ENCODE assay signal across 23 mouse cellular contexts in the genomic region with DNA sequence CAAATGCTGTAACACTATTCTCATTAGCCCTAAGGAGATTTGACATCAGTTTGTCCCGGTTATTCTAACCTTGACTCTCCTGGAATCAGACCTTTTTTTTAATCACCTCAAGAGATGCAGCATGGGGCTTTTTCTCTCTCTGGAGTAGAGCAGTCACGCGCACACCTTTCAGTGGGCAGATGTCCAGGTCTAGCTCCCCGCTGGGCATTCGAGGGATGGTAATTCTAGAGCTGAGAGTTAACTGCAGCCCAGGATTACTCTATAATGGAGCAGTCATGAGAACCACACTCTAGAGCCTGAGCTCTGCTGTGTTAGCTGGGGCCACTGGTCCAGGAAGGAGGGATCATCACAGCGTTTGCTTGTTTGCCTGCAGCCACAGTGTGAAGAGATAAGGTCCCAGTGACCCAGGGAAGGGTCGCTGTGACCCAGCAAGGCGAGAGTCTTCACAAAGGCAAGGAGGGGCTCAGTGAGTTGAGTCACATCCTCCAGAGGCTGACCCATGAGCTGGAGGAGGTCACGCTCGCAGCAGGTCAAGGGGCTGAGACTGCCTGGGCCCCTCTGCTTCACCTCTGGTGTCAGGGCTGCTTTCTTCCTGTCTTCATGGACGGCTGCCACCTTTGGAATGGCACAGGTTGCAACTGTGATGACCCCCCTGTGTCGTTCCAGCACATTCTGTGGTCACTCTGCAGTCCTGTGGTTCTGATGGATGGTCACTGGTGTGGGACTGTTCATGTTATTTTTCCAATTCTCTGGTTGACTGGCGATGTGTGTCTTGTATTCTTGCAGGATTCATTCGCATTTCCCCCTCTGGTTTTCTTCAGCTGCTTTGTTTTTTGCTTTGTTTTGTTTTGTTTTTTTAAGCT. TPM values are rescaled to one million over a fixed set of nuclear protein-coding genes. Genes with fewer than 3 reads are reported as not detected.
DNase-seq lines count a peak whose midpoint lies in the region; ATAC-seq lines count a peak whose summit lies in the region.
"Had no signal": no experiment of that assay in that cellular context is flagged by ENCODE, and none has a peak within 500 bp of the region (broad histone marks: within the 10 kb centered on the region; RNA-seq: fewer than 3 reads in every experiment).

No protein-coding gene starts in this region.

- H3K9me3 ChIP-seq in midbrain, embryonic 11.5 days (ENCODE audit: control insufficient read depth, low read length), result no peaks in the 10 kb centered on the region
- H3K9me3 ChIP-seq in midbrain, embryonic 16.5 days (replicated peaks; ENCODE audit: control insufficient read depth, low read length, poor library complexity, severe bottlenecking), result no peaks in the 10 kb centered on the region
- H3K9me3 ChIP-seq: embryonic facial prominence, embryonic 15.5 days; limb, embryonic 12.5 days; liver, embryonic 12.5 days; megakaryocyte, embryonic 14.5 days had no signal

- H3K27me3 ChIP-seq in midbrain, embryonic 11.5 days (ENCODE audit: control insufficient read depth, insufficient read depth, low read length), result no peaks in the 10 kb centered on the region
- H3K27me3 ChIP-seq in midbrain, embryonic 16.5 days (ENCODE audit: control insufficient read depth, insufficient read depth, low read depth, low read length), result no peaks in the 10 kb centered on the region; the same call in 1 of the 2 replicates
- H3K27me3 ChIP-seq: embryonic facial prominence, embryonic 15.5 days had no signal

- no peaks in the 10 kb centered on the region for H3K36me3 ChIP-seq in midbrain, embryonic 11.5 days (ENCODE audit: control insufficient read depth, insufficient read depth, low read length)
- H3K36me3 ChIP-seq in midbrain, embryonic 16.5 days (ENCODE audit: control insufficient read depth, insufficient read depth, low read length), result no peaks in the 10 kb centered on the region
- H3K36me3 ChIP-seq: embryonic facial prominence, embryonic 15.5 days; limb, embryonic 12.5 days; liver, embryonic 12.5 days had no signal

- no peak for ATAC-seq in midbrain, embryonic 11.5 days (ENCODE audit: low FRiP score)
- ATAC-seq in midbrain, embryonic 16.5 days, result no peak
- ATAC-seq: activated CD4-positive, CD25-positive, alpha-beta regulatory T cell, adult 4 months; CD4-positive, CD25-positive, alpha-beta regulatory T cell, adult 4 months; liver, embryonic 12.5 days had no signal

- 60% methylated on average over 14 of the region's 14 CpGs for WGBS in midbrain, embryonic 11.5 days
- WGBS in midbrain, embryonic 16.5 days, result 59% methylated on average over 14 of the region's 14 CpGs

- no peaks in the 10 kb centered on the region for H3K4me1 ChIP-seq in midbrain, embryonic 11.5 days (ENCODE audit: control insufficient read depth, insufficient read depth, low read length)
- no peaks in the 10 kb centered on the region for H3K4me1 ChIP-seq in midbrain, embryonic 16.5 days (ENCODE audit: control insufficient read depth, insufficient read depth, low read length)
- H3K4me1 ChIP-seq: embryonic facial prominence, embryonic 15.5 days; limb, embryonic 12.5 days; liver, embryonic 12.5 days; megakaryocyte, embryonic 14.5 days had no signal

- no peak overlapping the region for H3K4me2 ChIP-seq in midbrain, embryonic 11.5 days
- no peak overlapping the region for H3K4me2 ChIP-seq in midbrain, embryonic 16.5 days (ENCODE audit: low read length)
- H3K4me2 ChIP-seq: embryonic facial prominence, embryonic 15.5 days; hindbrain, embryonic 14.5 days; limb, embryonic 12.5 days; liver, embryonic 12.5 days had no signal

- DNase-seq in cerebellum, postnatal 14 days, result peak; percentile 10 to 19
- DNase-seq in cerebellum, postnatal 36 days, result no peak
- DNase-seq in midbrain, embryonic 11.5 days (ENCODE audit: low spot score, missing footprints), result peak; percentile 37
- DNase-seq in kidney, adult 9 months, result peak; percentile 33
- DNase-seq in frontal cortex, postnatal 25 days (ENCODE audit: low spot score in 2 of 2), result no peak
- no peak for DNase-seq in left cerebral cortex, adult 11 months (ENCODE audit: low spot score)
- DNase-seq: adrenal gland, postnatal 14 days; cerebellum, adult 11 months; heart, adult 18-20 months; heart, postnatal 36 days; lung, adult 2 months; thymus, postnatal 25 days had no signal

- no peak overlapping the region for H3K27ac ChIP-seq in midbrain, embryonic 11.5 days (ENCODE audit: low read depth, low read length)
- no peak overlapping the region for H3K27ac ChIP-seq in midbrain, embryonic 16.5 days (ENCODE audit: low read length)
- H3K27ac ChIP-seq: embryonic facial prominence, embryonic 15.5 days; hindbrain, embryonic 14.5 days; limb, embryonic 12.5 days; liver, embryonic 12.5 days had no signal

- no peak overlapping the region for H3K9ac ChIP-seq in midbrain, embryonic 11.5 days (ENCODE audit: low read length)
- no peak overlapping the region for H3K9ac ChIP-seq in midbrain, embryonic 16.5 days (ENCODE audit: low read depth, low read length)
- H3K9ac ChIP-seq: embryonic facial prominence, embryonic 15.5 days; hindbrain, embryonic 14.5 days; limb, embryonic 12.5 days; liver, embryonic 12.5 days had no signal

- no peak overlapping the region for H3K4me3 ChIP-seq in midbrain, embryonic 11.5 days (ENCODE audit: low read depth, low read length)
- H3K4me3 ChIP-seq in midbrain, embryonic 16.5 days (ENCODE audit: low read depth, low read length), result no peak overlapping the region
- H3K4me3 ChIP-seq: embryonic facial prominence, embryonic 15.5 days; limb, embryonic 12.5 days; liver, embryonic 12.5 days; megakaryocyte, embryonic 14.5 days had no signal

RNA-seq across cellular contexts. Expression of a gene that starts 9.9 kb away (rescaled TPM):
- not detected in 2 replicates for polyA plus RNA-seq in midbrain, embryonic 11.5 days (2014; fragmentation: Nextera tagmentation; extraction: Ambion mirVana)
- not detected in 2 replicates for polyA plus RNA-seq in midbrain, embryonic 16.5 days (2015; fragmentation: Nextera tagmentation; extraction: Ambion mirVana)
- polyA plus RNA-seq: activated CD4-positive, CD25-positive, alpha-beta regulatory T cell, adult 4 months; CD4-positive, CD25-positive, alpha-beta regulatory T cell, adult 4 months; heart, embryonic 14.5 days; hindbrain, embryonic 14.5 days; intestine, embryonic 14.5 days; limb, embryonic 12.5 days; liver, embryonic 12.5 days; lung, adult 2 months; testis, adult 2 months had no signal

RNA-seq across cellular contexts. Expression of a gene that starts 15.8 kb away (rescaled TPM):
- polyA plus RNA-seq in midbrain, embryonic 11.5 days (2014; fragmentation: Nextera tagmentation; extraction: Ambion mirVana), result not detected in 2 replicates
- polyA plus RNA-seq in midbrain, embryonic 16.5 days (2015; fragmentation: Nextera tagmentation; extraction: Ambion mirVana), result not detected in 2 replicates
- polyA plus RNA-seq: heart, embryonic 14.5 days; hindbrain, embryonic 14.5 days; intestine, embryonic 14.5 days; limb, embryonic 12.5 days; liver, embryonic 12.5 days; testis, adult 2 months had no signal

RNA-seq across cellular contexts. Expression of a gene that starts 25.5 kb away (rescaled TPM):
- not detected in 2 replicates for polyA plus RNA-seq in midbrain, embryonic 11.5 days (2014; fragmentation: Nextera tagmentation; extraction: Ambion mirVana)
- polyA plus RNA-seq in midbrain, embryonic 16.5 days (2015; fragmentation: Nextera tagmentation; extraction: Ambion mirVana), result not detected in 2 replicates
- polyA plus RNA-seq: activated CD4-positive, CD25-positive, alpha-beta regulatory T cell, adult 4 months; CD4-positive, CD25-positive, alpha-beta regulatory T cell, adult 4 months; heart, embryonic 14.5 days; hindbrain, embryonic 14.5 days; intestine, embryonic 14.5 days; limb, embryonic 12.5 days; liver, embryonic 12.5 days; testis, adult 2 months had no signal

RNA-seq across cellular contexts. Expression of a gene that starts 33.8 kb away (rescaled TPM):
- not detected in 2 replicates for polyA plus RNA-seq in midbrain, embryonic 11.5 days (2014; fragmentation: Nextera tagmentation; extraction: Ambion mirVana)
- polyA plus RNA-seq in midbrain, embryonic 16.5 days (2015; fragmentation: Nextera tagmentation; extraction: Ambion mirVana), result 0.10 TPM in 1 of 2 replicates, not detected in the other
- polyA plus RNA-seq: activated CD4-positive, CD25-positive, alpha-beta regulatory T cell, adult 4 months; CD4-positive, CD25-positive, alpha-beta regulatory T cell, adult 4 months; heart, embryonic 14.5 days; limb, embryonic 12.5 days; liver, embryonic 12.5 days had no signal

RNA-seq across cellular contexts. Expression of a gene that starts 43.3 kb away (rescaled TPM):
- not detected in 2 replicates for polyA plus RNA-seq in midbrain, embryonic 11.5 days (2014; fragmentation: Nextera tagmentation; extraction: Ambion mirVana)
- not detected in 2 replicates for polyA plus RNA-seq in midbrain, embryonic 16.5 days (2015; fragmentation: Nextera tagmentation; extraction: Ambion mirVana)
- polyA plus RNA-seq: activated CD4-positive, CD25-positive, alpha-beta regulatory T cell, adult 4 months; CD4-positive, CD25-positive, alpha-beta regulatory T cell, adult 4 months; heart, embryonic 14.5 days; hindbrain, embryonic 14.5 days; intestine, embryonic 14.5 days; limb, embryonic 12.5 days; liver, embryonic 12.5 days; lung, adult 2 months; testis, adult 2 months had no signal

Comparison
In these comparisons a context has a peak if more than half of its experiments do, and no peak if none do; other contexts are left out.
1. DNase-seq: peak in cerebellum, postnatal 14 days (2 of 2), midbrain, embryonic 11.5 days (single experiment) and kidney, adult 9 months (single experiment); none in cerebellum, postnatal 36 days (0 of 2), frontal cortex, postnatal 25 days (0 of 2) and left cerebral cortex, adult 11 months (single experiment).